Mouse (Mus musculus): ENCODE measurements around the gene Smtnl1.
"Not testable (repeated sequence)": the region's sequence is repeated elsewhere in the genome, so short reads cannot be mapped to it uniquely, and the experiment has no call there.

Gene Smtnl1

GRCm38 (mm10) chr2:84838993-84839980 is 16.8 kb upstream of the Smtnl1 start:
- no peak for DNase-seq (ENCODE audit: extremely low read depth, insufficient read length, low spot score)

GRCm38 (mm10) chr2:84838593-84838949 is 16.1 kb upstream of the Smtnl1 start, which contains the start of gene Slc43a1:
Slc43a1 (plus strand) TSS chr2:84838850.
- no peak for DNase-seq (ENCODE audit: extremely low read depth, insufficient read length, low spot score)

- DNase-seq (ENCODE audit: extremely low read depth, insufficient read length, low spot score) = no peak
These were observed 15.6 kb upstream of the Smtnl1 start for GRCm38 (mm10) chr2:84837817-84838592.

GRCm38 (mm10) chr2:84837107-84837506 is 14.7 kb upstream of the Smtnl1 start:
- no peak for DNase-seq (ENCODE audit: extremely low read depth, insufficient read length, low spot score)

- DNase-seq (ENCODE audit: extremely low read depth, insufficient read length, low spot score) = peak; percentile 45
These were observed 9.4 kb upstream of the Smtnl1 start for GRCm38 (mm10) chr2:84831666-84832391.

GRCm38 (mm10) chr2:84827283-84827920 is 5.0 kb upstream of the Smtnl1 start:
- peak; percentile 56 for DNase-seq (ENCODE audit: extremely low read depth, insufficient read length, low spot score)

GRCm38 (mm10) chr2:84826488-84827282 is 4.2 kb upstream of the Smtnl1 start, which contains the start of gene Timm10:
Timm10 (plus strand) TSS chr2:84826997.
- DNase-seq (ENCODE audit: extremely low read depth, insufficient read length, low spot score) = peak; percentile 78

- no peak for DNase-seq (ENCODE audit: extremely low read depth, insufficient read length, low spot score)
These were observed 785 bp upstream of the Smtnl1 start for GRCm38 (mm10) chr2:84823237-84823636.

GRCm38 (mm10) chr2:84819861-84820260 is 2.6 kb downstream of the Smtnl1 start:
- no peak for DNase-seq (ENCODE audit: extremely low read depth, insufficient read length, low spot score)

GRCm38 (mm10) chr2:84812676-84813075 is 9.8 kb downstream of the Smtnl1 start:
- no peak for DNase-seq (ENCODE audit: extremely low read depth, insufficient read length, low spot score)

- DNase-seq (ENCODE audit: extremely low read depth, insufficient read length, low spot score) = no peak
These were observed 10.6 kb downstream of the Smtnl1 start for GRCm38 (mm10) chr2:84811880-84812279.

- peak; percentile 55 for DNase-seq (ENCODE audit: extremely low read depth, insufficient read length, low spot score)
These were observed 11.4 kb downstream of the Smtnl1 start for GRCm38 (mm10) chr2:84810886-84811577.

- no peak for DNase-seq (ENCODE audit: extremely low read depth, insufficient read length, low spot score)
These were observed 11.9 kb downstream of the Smtnl1 start for GRCm38 (mm10) chr2:84810526-84810885.

GRCm38 (mm10) chr2:84809330-84809729 is 13.1 kb downstream of the Smtnl1 start:
- DNase-seq (ENCODE audit: extremely low read depth, insufficient read length, low spot score) = no peak

- no peak for DNase-seq (ENCODE audit: extremely low read depth, insufficient read length, low spot score)
These were observed 15.9 kb downstream of the Smtnl1 start for GRCm38 (mm10) chr2:84806546-84806945.

- DNase-seq (ENCODE audit: extremely low read depth, insufficient read length, low spot score) = no peak
These were observed 18.5 kb downstream of the Smtnl1 start for GRCm38 (mm10) chr2:84803963-84804362.

GRCm38 (mm10) chr2:84801223-84801622 is 21.2 kb downstream of the Smtnl1 start:
- DNase-seq (ENCODE audit: extremely low read depth, insufficient read length, low spot score) = not testable (repeated sequence)

- DNase-seq (ENCODE audit: extremely low read depth, insufficient read length, low spot score) = no peak
These were observed 22.1 kb downstream of the Smtnl1 start for GRCm38 (mm10) chr2:84800304-84800703.

GRCm38 (mm10) chr2:84799041-84799561 is 23.4 kb downstream of the Smtnl1 start:
- DNase-seq (ENCODE audit: extremely low read depth, insufficient read length, low spot score) = peak; percentile 55

All from 3134 (cell line).